Mouse (Mus musculus) v-Abl transformed pro-B cells (cell line): Measurements from ENCODE around the gene Taf6l.

Experiments
- in situ Hi-C, 2 experiments: fragments of 400-800 bp; cut with MboI; formaldehyde crosslinking; loops; one replicate each; pipeline ENCODE4 v1.15.1; 2025; ENCODE audit not compliant: unreplicated experiment in 2 of 2

Gene Taf6l

GRCm38 (mm10) chr19:8786008-8786781 lies at the start of gene Taf6l:
Taf6l (minus strand) TSS chr19:8786417.
- in situ Hi-C loops, result no loop called here

GRCm38 (mm10) chr19:8832971-8833370 lies 46.8 kb upstream of the Taf6l start:
- in situ Hi-C loops, result loop anchor here (25.0 kb wide), 3 partner anchors 246 to 1354 kb away; partner anchors contain the start of genes Fads1 (in 1 of the 2) and Slc22a8 (in 1 of the 2)

GRCm38 (mm10) chr19:8831262-8831661 lies 45.0 kb upstream of the Taf6l start:
- in situ Hi-C loops, result loop anchor here (25.0 kb wide), 3 partner anchors 244 to 1356 kb away; partner anchors contain the start of genes Fads1 (in 1 of the 2) and Slc22a8 (in 1 of the 2)

- in situ Hi-C loops, result loop anchor here (25.0 kb wide), 3 partner anchors 243 to 1357 kb away; partner anchors contain the start of genes Fads1 (in 1 of the 2) and Slc22a8 (in 1 of the 2)
These were observed 44.4 kb upstream of the Taf6l start for GRCm38 (mm10) chr19:8830664-8831063.

- in situ Hi-C loops, result loop anchor here (10.0 to 25.0 kb wide), 4 partner anchors 115 to 1358 kb away; partner anchors contain the start of genes Fads1 (in 1 of the 2) and Slc22a8 (in 1 of the 2)
These were observed 43.4 kb upstream of the Taf6l start, which contains the start of gene AC129217.1 for GRCm38 (mm10) chr19:8829660-8830059. AC129217.1 (plus strand) TSS chr19:8829773.

- in situ Hi-C loops, result loop anchor here in 1 of 2 experiments (10.0 kb wide), 1 partner anchor 108 kb away; no protein-coding TSS in a partner anchor
These were observed 36.5 kb upstream of the Taf6l start for GRCm38 (mm10) chr19:8822696-8823095.

- in situ Hi-C loops, result loop anchor here in 1 of 2 experiments (10.0 kb wide), 1 partner anchor 106 kb away; no protein-coding TSS in a partner anchor
These were observed 34.9 kb upstream of the Taf6l start for GRCm38 (mm10) chr19:8821146-8821545.

GRCm38 (mm10) chr19:8820424-8820956 lies 34.3 kb upstream of the Taf6l start:
- in situ Hi-C loops, result loop anchor here in 1 of 2 experiments (10.0 kb wide), 1 partner anchor 106 kb away; no protein-coding TSS in a partner anchor

GRCm38 (mm10) chr19:8819596-8820423 lies 33.6 kb upstream of the Taf6l start, which contains the start of gene Hnrnpul2:
Hnrnpul2 (plus strand) TSS chr19:8820010.
- in situ Hi-C loops, result loop anchor here in 1 of 2 experiments (5.0 to 10.0 kb wide), 3 partner anchors 48 to 105 kb away; partner anchors contain the start of genes 1700092M07Rik, Stx5a, Tmem179b and Tmem223

- in situ Hi-C loops, result loop anchor here in 1 of 2 experiments (5.0 kb wide), 2 partner anchors 47 to 77 kb away; partner anchors contain the start of genes 1700092M07Rik, Stx5a, Tmem179b and Tmem223
These were observed 32.8 kb upstream of the Taf6l start, which contains the start of gene Ttc9c for GRCm38 (mm10) chr19:8818801-8819595. Ttc9c (minus strand) TSS chr19:8819333.

- in situ Hi-C loops, result loop anchor here in 1 of 2 experiments (5.0 kb wide), 2 partner anchors 46 to 76 kb away; partner anchors contain the start of genes 1700092M07Rik, Stx5a, Tmem179b and Tmem223
These were observed 32.1 kb upstream of the Taf6l start for GRCm38 (mm10) chr19:8818301-8818798.

GRCm38 (mm10) chr19:8817001-8817400 lies 30.8 kb upstream of the Taf6l start:
- in situ Hi-C loops, result loop anchor here in 1 of 2 experiments (5.0 kb wide), 2 partner anchors 45 to 75 kb away; partner anchors contain the start of genes 1700092M07Rik, Stx5a, Tmem179b and Tmem223

- in situ Hi-C loops, result loop anchor here in 1 of 2 experiments (5.0 kb wide), 2 partner anchors 44 to 74 kb away; partner anchors contain the start of genes 1700092M07Rik, Stx5a, Tmem179b and Tmem223
These were observed 29.6 kb upstream of the Taf6l start for GRCm38 (mm10) chr19:8815812-8816211.

- in situ Hi-C loops, result no loop called here
These were observed 20.6 kb upstream of the Taf6l start for GRCm38 (mm10) chr19:8806810-8807209.

- in situ Hi-C loops, result no loop called here
These were observed 17.9 kb upstream of the Taf6l start for GRCm38 (mm10) chr19:8803879-8804660.

GRCm38 (mm10) chr19:8803204-8803780 lies 17.1 kb upstream of the Taf6l start:
- in situ Hi-C loops, result no loop called here

GRCm38 (mm10) chr19:8802130-8802821 lies 16.1 kb upstream of the Taf6l start, which contains the start of gene Zbtb3:
Zbtb3 (plus strand) TSS chr19:8802555.
- in situ Hi-C loops, result no loop called here
